Comparison of ENCODE assay signal across 17 mouse cellular contexts in genomic region chr15:33914891-33915290, GRCm38 (mm10).
"Had no signal": no experiment of that assay in that cellular context is flagged by ENCODE, and none has a peak within 500 bp of the region (broad histone marks: within the 10 kb centered on the region; RNA-seq: fewer than 3 reads in every experiment).

No protein-coding gene starts in this region.

- H3K27ac ChIP-seq: liver, embryonic 15.5 days; lung, embryonic 15.5 days; macrophage; midbrain, embryonic 12.5 days; neural tube, embryonic 12.5 days; stomach, embryonic 15.5 days; stomach, postnatal 0 days had no signal

- H3K4me2 ChIP-seq: liver, embryonic 15.5 days; lung, embryonic 15.5 days; midbrain, embryonic 12.5 days; neural tube, embryonic 12.5 days; stomach, embryonic 15.5 days had no signal

- DNase-seq: liver, postnatal 0 days; lung, adult 2 months; lung, postnatal 14 days; lung, postnatal 36 days; right cerebral cortex, postnatal 14 days; thymus, adult 2 months; thymus, postnatal 25 days; thymus, postnatal 4 days had no signal

- H3K36me3 ChIP-seq: liver, embryonic 15.5 days; lung, embryonic 15.5 days; midbrain, embryonic 12.5 days; neural tube, embryonic 12.5 days; stomach, embryonic 15.5 days had no signal

- H3K4me1 ChIP-seq: liver, embryonic 15.5 days; lung, embryonic 15.5 days; megakaryocyte, embryonic 14.5 days; midbrain, embryonic 12.5 days; neural tube, embryonic 12.5 days; stomach, embryonic 15.5 days had no signal

- H3K27me3 ChIP-seq: liver, embryonic 15.5 days; lung, embryonic 15.5 days; megakaryocyte, embryonic 14.5 days; midbrain, embryonic 12.5 days; neural tube, embryonic 12.5 days; stomach, embryonic 15.5 days had no signal

- H3K9ac ChIP-seq: liver, embryonic 15.5 days; liver, postnatal 0 days; lung, embryonic 15.5 days; midbrain, embryonic 12.5 days; neural tube, embryonic 12.5 days; stomach, embryonic 15.5 days had no signal

- ATAC-seq: liver, postnatal 0 days; lung, postnatal 0 days had no signal

- H3K4me3 ChIP-seq: liver, embryonic 15.5 days; lung, embryonic 15.5 days; megakaryocyte, embryonic 14.5 days; midbrain, embryonic 12.5 days; neural tube, embryonic 12.5 days; stomach, embryonic 15.5 days had no signal

- H3K9me3 ChIP-seq: liver, embryonic 15.5 days; lung, embryonic 15.5 days; megakaryocyte, embryonic 14.5 days; midbrain, embryonic 12.5 days; neural tube, embryonic 12.5 days; stomach, embryonic 15.5 days had no signal
